Mouse (Mus musculus) olfactory bulb, adult 2 months (tissue): ENCODE results near the gene Imp4.

Source experiments
- CTCF ChIP-seq: fragments of 200-500 bp; IDR thresholded peaks from 2 replicates; pipeline ENCODE4 v1.5.1; 2012; ENCODE audit warnings: low read depth, mild to moderate bottlenecking, low read length, moderate library complexity; ENCODE audit not compliant: insufficient read depth
- POLR2A ChIP-seq: fragments of 200-500 bp; IDR thresholded peaks from 2 replicates; pipeline ENCODE4 v1.6.1; 2012; ENCODE audit warnings: mild to moderate bottlenecking, low read depth, low read length, moderate library complexity; ENCODE audit not compliant: insufficient read depth

DNA sequence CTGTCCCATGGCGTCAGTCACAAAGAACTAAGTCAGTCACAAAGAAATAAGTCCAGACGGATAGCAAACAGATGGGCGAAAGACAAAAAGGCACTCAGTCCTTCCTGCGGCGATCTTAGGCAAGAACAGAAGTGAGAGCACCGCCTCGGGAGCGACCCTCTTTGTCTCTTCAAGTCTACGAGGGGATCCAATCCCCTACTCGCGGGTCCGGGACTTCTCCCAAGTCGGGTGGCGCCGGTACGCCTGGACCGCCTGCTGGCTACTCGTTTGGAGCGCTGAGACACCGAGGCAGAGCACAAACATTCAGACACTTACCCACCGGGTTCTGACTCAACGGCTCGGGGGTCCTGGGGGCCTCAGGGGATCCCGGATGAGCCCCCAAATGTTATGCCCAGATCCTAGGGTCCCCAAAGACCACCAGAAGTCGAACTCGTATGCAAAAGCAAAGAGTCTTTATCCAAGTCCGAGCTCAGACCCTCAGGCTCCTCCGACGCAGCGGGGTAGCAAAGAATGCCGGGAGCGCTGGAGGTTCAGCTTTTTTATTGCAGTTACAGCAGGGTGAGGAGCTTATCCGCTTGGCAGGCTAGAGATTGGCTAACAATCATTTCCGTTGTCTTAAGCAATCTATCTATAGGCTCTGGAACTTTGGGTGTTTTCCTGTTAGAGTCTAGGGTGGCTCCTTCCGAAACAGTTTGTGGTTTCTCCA is 6.7 kb upstream of the Imp4 start:
- peak; percentile 51; the same call in 1 of the 2 replicates for TF ChIP-seq POLR2A
- no peak for TF ChIP-seq CTCF
